Mouse (Mus musculus): ENCODE measurements at regions not wholly inside any gene's neighbourhood (a gene's known extent, or its start where the extent isn't known, plus 50 kb on each side); places are given as distances from the start of the nearest gene placed in this dataset.

GRCm38 (mm10) chr3:38397615-38397956, 87.1 kb downstream of the Ankrd50 start:
- no peak for DNase-seq (ENCODE audit: low spot score)

- DNase-seq (ENCODE audit: low spot score): peak; percentile 49
Measured at GRCm38 (mm10) chr3:38396760-38397614, 87.7 kb downstream of the Ankrd50 start.

GRCm38 (mm10) chr3:38394308-38394707, 90.3 kb downstream of the Ankrd50 start:
- DNase-seq (ENCODE audit: low spot score): no peak

DNA sequence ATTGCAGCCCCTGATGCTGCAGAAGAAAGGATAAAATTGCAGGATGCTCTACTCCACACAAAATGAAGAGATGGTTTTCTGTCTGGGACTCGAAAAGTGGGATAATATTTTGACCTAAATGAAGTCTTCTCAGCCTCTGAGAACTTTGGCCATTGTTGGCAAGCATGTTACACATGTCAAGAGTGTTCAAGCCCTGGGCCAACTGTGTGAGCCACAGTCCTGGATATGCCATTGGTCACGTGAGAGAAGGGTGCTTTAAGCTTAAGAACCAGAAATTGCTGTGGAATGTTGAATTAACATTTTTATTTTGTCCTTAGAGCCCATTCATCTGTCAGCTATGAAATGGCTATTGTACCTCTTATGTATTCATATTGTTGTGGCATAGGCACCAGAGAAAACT, 95.0 kb downstream of the Ankrd50 start:
- no peak for DNase-seq (ENCODE audit: low spot score)

GRCm38 (mm10) chr3:38388961-38389360, 95.7 kb downstream of the Ankrd50 start:
- DNase-seq (ENCODE audit: low spot score): peak; percentile 7

DNA sequence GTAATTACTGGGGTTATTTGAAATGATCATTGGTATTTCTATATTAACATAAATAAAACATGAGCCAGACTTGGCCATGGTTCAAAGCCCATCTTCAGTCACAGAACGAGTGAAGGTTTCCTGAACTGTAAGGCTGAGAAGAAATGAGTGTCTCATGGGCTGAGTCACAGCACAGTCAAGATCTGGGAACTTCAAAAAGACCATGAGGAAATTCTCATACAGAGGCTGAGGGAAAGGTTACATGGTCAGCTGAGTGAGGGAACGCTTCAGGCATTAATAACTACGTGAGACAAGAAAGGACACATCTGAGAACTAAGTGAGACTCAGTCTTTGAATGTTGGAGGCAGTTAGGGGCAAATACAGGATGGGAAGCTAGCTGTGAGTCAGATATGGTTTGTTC, 101.9 kb downstream of the Ankrd50 start:
- DNase-seq (ENCODE audit: low spot score): no peak

- DNase-seq (ENCODE audit: low spot score): no peak
Measured at GRCm38 (mm10) chr3:38381623-38382022, 103.0 kb downstream of the Ankrd50 start.

DNA sequence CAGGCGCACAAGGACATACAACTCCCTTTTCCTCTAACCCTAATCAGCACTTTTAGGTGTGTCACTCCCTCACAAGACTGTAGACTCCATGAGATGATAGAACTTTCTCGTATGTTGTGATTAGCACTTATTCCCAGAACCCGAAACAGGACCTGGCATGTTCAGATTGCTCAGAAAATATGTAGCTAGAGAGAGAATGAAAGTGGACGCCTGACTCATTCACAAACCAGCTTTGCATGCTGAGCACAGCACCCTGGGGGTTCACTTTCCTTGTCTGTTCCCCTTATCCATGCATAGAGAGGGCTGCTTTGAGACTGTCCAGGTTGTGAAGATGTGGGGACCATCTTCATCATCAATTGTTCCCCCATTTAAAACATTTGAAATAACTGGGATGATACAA, 111.0 kb downstream of the Ankrd50 start:
- no peak for DNase-seq (ENCODE audit: low spot score)

- DNase-seq (ENCODE audit: low spot score): no peak
Measured at GRCm38 (mm10) chr3:38371702-38372101, 112.9 kb downstream of the Ankrd50 start.

DNA sequence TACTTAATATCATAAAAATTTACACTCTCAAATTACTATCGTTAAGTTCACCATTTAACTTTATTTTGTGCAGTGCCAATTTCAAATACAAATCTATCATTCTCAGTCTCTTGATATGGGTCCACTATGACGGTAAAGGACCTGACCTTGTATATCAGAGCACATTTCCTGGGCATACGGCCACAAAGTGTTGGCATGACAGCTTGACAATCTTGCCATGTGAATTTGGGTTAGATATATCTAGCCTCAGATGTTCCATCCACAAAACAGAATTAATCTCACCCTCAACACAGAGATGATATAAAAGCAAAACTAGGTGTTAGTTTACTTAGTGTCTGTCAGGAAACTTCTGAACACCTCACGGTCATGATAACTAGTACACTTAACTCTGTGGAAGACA, 120.8 kb downstream of the Ankrd50 start:
- DNase-seq (ENCODE audit: low spot score): no peak

DNA sequence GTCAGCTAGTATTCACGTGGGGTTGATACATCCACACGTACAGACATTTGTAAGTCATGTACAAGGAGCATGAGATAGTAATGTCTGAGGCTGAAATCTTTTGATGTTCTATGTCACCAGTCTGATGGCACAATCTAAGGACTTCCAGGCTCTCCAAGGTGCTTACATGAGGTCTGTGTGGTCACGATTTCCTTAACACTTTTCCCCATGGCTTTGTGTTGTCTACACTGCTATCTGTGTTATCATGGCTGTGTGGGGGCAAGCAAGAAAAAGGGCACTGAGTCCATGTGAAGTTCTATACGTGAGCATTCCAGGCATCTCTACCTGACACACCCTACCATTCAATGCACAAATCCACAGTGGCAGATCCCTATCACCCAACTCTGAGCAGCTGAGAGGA, 123.2 kb downstream of the Ankrd50 start:
- DNase-seq (ENCODE audit: low spot score): no peak

GRCm38 (mm10) chr3:38360974-38361373, 123.7 kb downstream of the Ankrd50 start:
- DNase-seq (ENCODE audit: low spot score): no peak

DNA sequence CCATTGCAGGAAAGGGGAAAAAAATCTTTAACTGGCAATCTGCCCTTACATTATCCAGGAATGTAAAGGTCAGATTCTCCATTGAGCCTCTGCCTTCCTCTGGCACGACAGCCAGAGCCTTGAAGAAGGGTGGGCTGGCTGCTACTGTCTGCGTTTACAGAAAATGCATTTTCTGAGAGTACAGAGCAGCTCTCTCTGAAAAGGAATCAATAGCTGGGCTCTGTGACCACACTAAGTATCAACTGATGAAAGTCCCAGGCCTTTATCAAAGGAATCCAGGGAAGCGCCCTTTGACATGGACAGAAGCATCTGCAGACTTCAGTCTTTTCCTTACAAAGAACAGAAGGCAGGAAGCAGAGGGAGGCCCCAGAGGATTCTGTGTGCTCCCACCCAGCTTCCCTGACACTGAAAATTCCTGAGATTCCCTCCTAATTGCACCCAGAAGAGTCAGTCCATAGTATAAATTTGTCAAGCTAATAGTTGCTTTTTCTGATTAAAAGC, 124.2 kb downstream of the Ankrd50 start:
- DNase-seq (ENCODE audit: low spot score): peak; percentile 68

DNA sequence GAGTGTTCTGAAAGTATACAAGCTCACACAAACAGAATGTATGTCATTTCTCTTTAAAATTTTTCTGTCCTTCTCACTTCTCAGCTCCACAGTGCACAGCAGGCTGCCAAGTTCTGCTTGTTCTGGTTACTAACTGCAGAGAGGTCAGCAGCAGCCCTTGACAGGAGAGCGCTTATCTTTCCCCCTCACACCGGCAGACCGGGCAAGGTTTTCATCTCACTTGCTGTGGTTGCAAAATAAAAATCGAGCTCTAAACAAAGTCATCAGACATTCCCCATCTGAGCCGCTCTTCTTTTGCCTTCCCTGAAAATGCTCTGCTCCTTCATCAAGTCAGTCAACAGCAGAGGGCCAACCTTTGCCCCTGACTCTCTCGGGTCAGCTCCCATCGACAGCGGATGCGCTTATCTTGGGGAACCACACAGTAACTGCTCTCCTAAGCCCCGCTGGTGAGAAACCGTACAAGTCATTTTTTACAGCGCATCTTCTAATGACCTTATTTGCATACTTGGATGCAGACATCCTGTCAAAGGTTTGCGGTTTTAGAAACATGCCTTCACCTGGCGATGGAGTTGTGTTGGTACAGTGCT, 126.6 kb downstream of the Ankrd50 start:
- DNase-seq (ENCODE audit: low spot score): peak; percentile 57

- no peak for DNase-seq (ENCODE audit: low spot score)
Measured at GRCm38 (mm10) chr3:38344283-38344682, 140.4 kb downstream of the Ankrd50 start.

GRCm38 (mm10) chr3:38341666-38342065, 143.0 kb downstream of the Ankrd50 start:
- no peak for DNase-seq (ENCODE audit: low spot score)

GRCm38 (mm10) chr3:38333321-38333910, 151.2 kb downstream of the Ankrd50 start:
- DNase-seq (ENCODE audit: low spot score): no peak

GRCm38 (mm10) chr3:38331169-38331568, 153.5 kb downstream of the Ankrd50 start:
- no peak for DNase-seq (ENCODE audit: low spot score)

DNA sequence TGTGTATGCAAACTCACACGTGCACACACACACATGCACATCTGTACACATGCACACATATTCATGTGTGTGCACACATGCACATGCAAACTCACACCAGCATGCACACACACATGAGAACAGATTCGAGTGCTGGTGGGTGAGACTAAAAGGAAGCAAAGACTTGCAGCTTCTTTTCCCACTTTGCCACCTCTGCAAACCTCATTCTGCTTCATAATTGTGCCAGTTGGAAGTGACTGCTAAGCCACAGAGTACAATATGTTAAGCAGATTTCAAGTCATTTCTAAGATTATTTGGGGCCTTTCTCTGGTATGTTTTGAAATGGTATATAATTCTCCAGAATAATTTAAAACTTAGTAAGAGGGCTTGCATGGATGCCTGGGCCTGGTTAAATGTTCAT, 157.4 kb downstream of the Ankrd50 start:
- DNase-seq (ENCODE audit: low spot score): no peak

DNA sequence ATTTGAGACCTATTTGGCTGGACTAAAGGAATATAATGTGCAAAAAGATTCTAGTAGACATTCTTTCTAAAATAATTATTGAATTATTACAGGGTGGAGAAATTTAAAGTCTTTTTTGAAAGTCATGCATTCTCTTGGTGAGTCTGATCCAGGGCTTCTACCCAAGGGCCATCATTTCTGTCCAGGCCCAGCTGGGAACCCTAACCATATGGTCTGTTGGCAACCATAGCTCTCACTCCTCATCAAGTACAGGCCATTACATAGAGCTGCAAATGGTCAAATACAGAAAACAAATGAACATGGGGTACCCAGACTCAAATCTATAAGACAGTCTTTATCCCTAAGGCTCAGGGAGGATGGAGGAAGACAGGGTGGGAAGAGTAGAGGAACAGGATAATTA, 158.4 kb downstream of the Ankrd50 start:
- DNase-seq (ENCODE audit: low spot score): no peak

GRCm38 (mm10) chr3:38324663-38325062, 160.0 kb downstream of the Ankrd50 start:
- DNase-seq (ENCODE audit: low spot score): no peak

GRCm38 (mm10) chr3:38322426-38322825, 162.2 kb downstream of the Ankrd50 start:
- peak; percentile 38 for DNase-seq (ENCODE audit: low spot score)

GRCm38 (mm10) chr3:38321620-38322019, 163.0 kb downstream of the Ankrd50 start:
- DNase-seq (ENCODE audit: low spot score): no peak

All from embryo, embryonic 10.5 days (tissue).